Mouse (Mus musculus) neural tube, embryonic 14.5 days (tissue): ENCODE results near the gene Kctd12b. TPM values are rescaled to one million over a fixed set of nuclear protein-coding genes. Genes with fewer than 3 reads are reported as not detected.
"Not testable (repeated sequence)": the region's sequence is repeated elsewhere in the genome, so short reads cannot be mapped to it uniquely, and the experiment has no call there.

Experiments used
- ATAC-seq: fragments of 200-750 bp; cut with Nextera tagmentation; 2 replicates; pipeline ENCODE4 v1.8.0; 2017; ENCODE audit warnings: low read depth, mild to moderate bottlenecking, moderate TSS enrichment, moderate library complexity
- H3K27ac ChIP-seq: fragments of 300-500 bp; sonication (generic); 2 replicates; pipeline ENCODE4 v1.5.1; 2014; ENCODE audit warnings: low read depth, mild to moderate bottlenecking, control low read depth, low read length, moderate library complexity, mixed read lengths
- H3K27me3 ChIP-seq: fragments of 300-500 bp; sonication (generic); 2 replicates; pipeline ENCODE4 v1.6.1; 2014; ENCODE audit warnings: low read length; ENCODE audit not compliant: control insufficient read depth, insufficient read depth
- H3K36me3 ChIP-seq: fragments of 300-500 bp; sonication (generic); 2 replicates; pipeline ENCODE4 v1.6.1; 2014; ENCODE audit warnings: low read length, mixed read lengths; ENCODE audit not compliant: control insufficient read depth, insufficient read depth
- H3K4me1 ChIP-seq: fragments of 300-500 bp; sonication (generic); 2 replicates; pipeline ENCODE4 v1.6.1; 2014; ENCODE audit warnings: low read length; ENCODE audit not compliant: control insufficient read depth, insufficient read depth
- H3K4me2 ChIP-seq: fragments of 300-500 bp; sonication (generic); 2 replicates; pipeline ENCODE4 v1.6.1; 2014; ENCODE audit warnings: mild to moderate bottlenecking, low read depth, low read length, control low read depth
- H3K4me3 ChIP-seq: fragments of 300-500 bp; sonication (generic); 2 replicates; pipeline ENCODE4 v1.5.1; 2014; ENCODE audit warnings: low read depth, low read length, control low read depth, mixed read lengths
- H3K9ac ChIP-seq: fragments of 300-500 bp; sonication (generic); replicated peaks from 2 replicates; pipeline ENCODE4 v1.6.1; 2014; ENCODE audit warnings: low read depth, mild to moderate bottlenecking, control low read depth, low read length, mixed read lengths
- H3K9me3 ChIP-seq: fragments of 300-500 bp; sonication (generic); 2 replicates; pipeline ENCODE4 v1.6.1; 2016; ENCODE audit warnings: low read length; ENCODE audit not compliant: control insufficient read depth
- WGBS: fragments of 180-500 bp; shearing (Covaris S2); extraction: QIAGEN DNeasy Blood & Tissue Kit; methylation state at CpG from one replicate; pipeline ENCODE4 v1.1.7; 2014; 5-methylcytosine and 5-hydroxymethylcytosine counted together
- polyA plus RNA-seq: library from polyadenylated mRNA; unstranded; fragments of >200 nt; fragmentation: Nextera tagmentation; extraction: Ambion mirVana; gene quantifications from 2 replicates; pipeline ENCODE4 v1.2.1, GENCODE M21; 2014

The Kctd12b gene
- polyA plus RNA-seq, 1 experiment from 2014 or later: 1.8 TPM

- H3K27ac ChIP-seq, ATAC-seq, H3K4me3 ChIP-seq, H3K36me3 ChIP-seq, H3K4me1 ChIP-seq, H3K4me2 ChIP-seq, H3K9me3 ChIP-seq, H3K9ac ChIP-seq, H3K27me3 ChIP-seq: not testable (repeated sequence)
- WGBS: 30% methylated on average over 2 of the region's 2 CpGs
Measured at GRCm38 (mm10) chrX:153668233-153668632, 28.0 kb downstream of the Kctd12b start.

GRCm38 (mm10) chrX:153664903-153665302 lies 31.3 kb downstream of the Kctd12b start:
- no peak overlapping the region for H3K4me2 ChIP-seq
- 87% methylated on average over 3 of the region's 3 CpGs for WGBS
- no peaks in the 10 kb centered on the region for H3K9me3 ChIP-seq
- H3K27me3 ChIP-seq: no peaks in the 10 kb centered on the region
- ATAC-seq: no peak
- H3K9ac ChIP-seq: no peak overlapping the region
- H3K4me1 ChIP-seq: no peaks in the 10 kb centered on the region
- no peak overlapping the region for H3K27ac ChIP-seq
- H3K4me3 ChIP-seq: no peak overlapping the region
- H3K36me3 ChIP-seq: no peaks in the 10 kb centered on the region

GRCm38 (mm10) chrX:153656949-153657348 lies 39.2 kb downstream of the Kctd12b start:
- Histone ChIP-seq H3K4me3 (no peak overlapping the region), H3K4me1 (no peaks in the 10 kb centered on the region), H3K36me3 (no peaks in the 10 kb centered on the region), H3K9me3 (no peaks in the 10 kb centered on the region), H3K9ac (no peak overlapping the region), H3K4me2 (no peak overlapping the region), H3K27ac (no peak overlapping the region), H3K27me3 (no peaks in the 10 kb centered on the region)
- 74% methylated on average over 3 of the region's 3 CpGs for WGBS
- no peak for ATAC-seq

- 70% methylated on average over 3 of the region's 3 CpGs for WGBS
Measured at GRCm38 (mm10) chrX:153640615-153641014, 55.6 kb downstream of the Kctd12b start.

GRCm38 (mm10) chrX:153636247-153636646 lies 59.9 kb downstream of the Kctd12b start:
- H3K4me2 ChIP-seq: no peak overlapping the region
- H3K36me3 ChIP-seq: no peaks in the 10 kb centered on the region
- WGBS: 6% methylated on average over 1 of the region's 1 CpGs
- no peaks in the 10 kb centered on the region for H3K4me1 ChIP-seq
- H3K4me3 ChIP-seq: no peak overlapping the region
- no peak overlapping the region for H3K9ac ChIP-seq
- H3K27me3 ChIP-seq: no peaks in the 10 kb centered on the region
- no peak for ATAC-seq
- H3K27ac ChIP-seq: no peak overlapping the region
- no peaks in the 10 kb centered on the region for H3K9me3 ChIP-seq

More at GRCm38 (mm10) chrX:153640615-153641014, 55.6 kb downstream of the Kctd12b start:
- Histone ChIP-seq H3K4me3 (no peak overlapping the region), H3K4me2 (no peak overlapping the region), H3K27ac (no peak overlapping the region), H3K9ac (no peak overlapping the region), H3K27me3 (no peaks in the 10 kb centered on the region), H3K36me3 (no peaks in the 10 kb centered on the region), H3K9me3 (no peaks in the 10 kb centered on the region), H3K4me1 (no peaks in the 10 kb centered on the region)
- ATAC-seq: no peak

Other genes starting within 250 kb of the Kctd12b start
- 64.0 and 64.3 TPM in 2 replicates for gene Ubqln2, start 198.2 kb downstream of the Kctd12b start, polyA plus RNA-seq
- gene Cypt3, start 137.8 kb downstream of the Kctd12b start, polyA plus RNA-seq: not detected in 2 replicates
- gene Nbdy, start 27.2 kb upstream of the Kctd12b start, polyA plus RNA-seq: 142 and 161 TPM in 2 replicates
- gene Spin2c, start 135.8 kb upstream of the Kctd12b start, polyA plus RNA-seq: 23.4 and 27.5 TPM in 2 replicates